Mouse (Mus musculus): ENCODE data around the gene Dnajb12. TPM values are rescaled to one million over a fixed set of nuclear protein-coding genes. Genes with fewer than 3 reads are reported as not detected.

Dnajb12 gene
- total and polyA plus RNA-seq, 3 experiments, result 13.9 to 35.9 (median 21.5) TPM

- no peaks in the 10 kb centered on the region for H3K36me3 ChIP-seq (replicated peaks in 1 of 2; ENCODE audit: control insufficient read depth in 1 of 2, insufficient read depth in 1 of 2, low read length in 1 of 2)
- H3K9me3 ChIP-seq (replicated peaks; ENCODE audit: low read length), result no peaks in the 10 kb centered on the region
- in situ Hi-C loops (cut with MboI; ENCODE audit: low pct_ligation_motif_present, low pct_unique_long_range_greater_than_20kb, low sequenced_read_pairs) (no loop called here), dilution Hi-C loops (cut with MboI; ENCODE audit: extremely low pct_ligation_motif_present, extremely low pct_unique_long_range_greater_than_20kb, low sequenced_read_pairs) (no loop called here)
- no peak overlapping the region for H3K4me2 ChIP-seq (ENCODE audit: insufficient read depth, low read depth, poor library complexity, severe bottlenecking)
- no peaks in the 10 kb centered on the region for H3K27me3 ChIP-seq (replicated peaks)
- peaks cover 18 to 49% of the 10 kb centered on the region in 2 experiments for H3K4me1 ChIP-seq (ENCODE audit: control insufficient read depth in 1 of 2, insufficient read depth in 2 of 2)
- H3K9ac ChIP-seq (ENCODE audit: insufficient read depth, low read depth), result no peak overlapping the region
- no peak overlapping the region for H3K4me3 ChIP-seq (replicated peaks in 1 of 3; ENCODE audit: low read depth in 2 of 3, low read length in 2 of 3, poor library complexity in 1 of 3)
- no peak for TF ChIP-seq GABPA (IDR thresholded peaks at IDR 0.05; ENCODE audit: insufficient replicate concordance, low read depth, low read length)
- TF ChIP-seq TCF12 (IDR thresholded peaks at IDR 0.05; ENCODE audit: low read depth, low read length), result peak; percentile 88
- no peak for TF ChIP-seq POLR2A (IDR thresholded peaks at IDR 0.05; ENCODE audit: low read depth, low read length)
- peak; percentile 90 for TF ChIP-seq EP300 (IDR thresholded peaks at IDR 0.05; ENCODE audit: low read length)
- TF ChIP-seq RCOR1 (conservative IDR thresholded peaks at IDR 0.05; ENCODE audit: low read depth, low read length), result peak; percentile 66; the same call in 1 of the 2 replicates
- no peak for TF ChIP-seq TBP (conservative IDR thresholded peaks at IDR 0.05; ENCODE audit: low read depth, low read length)
- peak; percentile 83 for TF ChIP-seq JUN (IDR thresholded peaks at IDR 0.05; ENCODE audit: insufficient read depth, low read depth, low read length)
- TF ChIP-seq ZC3H11A (IDR thresholded peaks at IDR 0.05; ENCODE audit: low read depth, low read length), result no peak
- TF ChIP-seq NELFE (IDR thresholded peaks at IDR 0.05; ENCODE audit: low read depth, low read length), result peak; percentile 18; the same call in 1 of the 2 replicates
- TF ChIP-seq IRF4 (IDR thresholded peaks at IDR 0.05; ENCODE audit: low read depth, low read length), result peak; percentile 97
- TF ChIP-seq CHD2 (IDR thresholded peaks at IDR 0.05; ENCODE audit: low read length), result peak; percentile 70
- peak; percentile 90 for TF ChIP-seq ELF1 (IDR thresholded peaks at IDR 0.05; ENCODE audit: low read depth, low read length)
- TF ChIP-seq MEF2A (IDR thresholded peaks at IDR 0.05; ENCODE audit: borderline replicate concordance, low read depth, low read length), result peak; percentile 67
- TF ChIP-seq ETS1 (conservative IDR thresholded peaks at IDR 0.05; ENCODE audit: low read depth, low read length), result peak; percentile 86
- TF ChIP-seq MAZ (IDR thresholded peaks at IDR 0.05; ENCODE audit: low read depth, low read length), result peak; percentile 69
- peak; percentile 40; the same call in 1 of the 2 replicates for TF ChIP-seq BHLHE40 (IDR thresholded peaks at IDR 0.05; ENCODE audit: low read depth, low read length)
- no peak for TF ChIP-seq ZKSCAN1 (IDR thresholded peaks at IDR 0.05; ENCODE audit: borderline replicate concordance, low read depth, low read length)
- no peak for TF ChIP-seq KAT2A (IDR thresholded peaks at IDR 0.05; ENCODE audit: insufficient replicate concordance, low read length)
- 0 out of 2 replicates have a peak, but pooled peaks have one; percentile 10 for TF ChIP-seq NRF1 (IDR thresholded peaks at IDR 0.05; ENCODE audit: low read depth, low read length)
- TF ChIP-seq MYC (IDR thresholded peaks at IDR 0.05; ENCODE audit: low read depth, low read length), result 0 out of 2 replicates have a peak, but pooled peaks have one; percentile 38
- 0 out of 2 replicates have a peak, but pooled peaks have one; percentile 56 for TF ChIP-seq MAFK (IDR thresholded peaks at IDR 0.05; ENCODE audit: insufficient replicate concordance, low read length)
- no peak for TF ChIP-seq E2F4 (IDR thresholded peaks at IDR 0.05; ENCODE audit: insufficient replicate concordance, low read depth, low read length)
- TF ChIP-seq UBTF (IDR thresholded peaks at IDR 0.05; ENCODE audit: low read depth, low read length), result no peak
- peak; percentile 23 for TF ChIP-seq SMC3 (IDR thresholded peaks at IDR 0.05; ENCODE audit: low read depth, low read length)
- no peak for TF ChIP-seq USF1 (IDR thresholded peaks at IDR 0.05; ENCODE audit: low read depth, low read length)
- TF ChIP-seq ZMIZ1 (IDR thresholded peaks at IDR 0.05; ENCODE audit: low read depth, low read length), result 0 out of 2 replicates have a peak, but pooled peaks have one; percentile 36
- TF ChIP-seq HCFC1 (IDR thresholded peaks at IDR 0.05; ENCODE audit: low read depth, low read length), result peak; percentile 31; the same call in 1 of the 2 replicates
- TF ChIP-seq MAX (IDR thresholded peaks at IDR 0.05; ENCODE audit: low read length), result peak; percentile 42; the same call in 1 of the 2 replicates
- peak; percentile 56; the same call in 1 of the 2 replicates for TF ChIP-seq SIN3A (IDR thresholded peaks at IDR 0.05; ENCODE audit: low read length)
- peak; percentile 72 for TF ChIP-seq MXI1 (IDR thresholded peaks at IDR 0.05; ENCODE audit: low read depth, low read length)
- no peak for TF ChIP-seq CHD1 (IDR thresholded peaks at IDR 0.05; ENCODE audit: low read depth, low read length)
- TF ChIP-seq JUND (conservative IDR thresholded peaks at IDR 0.05; ENCODE audit: low read depth, low read length), result peak; percentile 88
- TF ChIP-seq CTCF (conservative IDR thresholded peaks at IDR 0.05 in 1 of 2, IDR thresholded peaks at IDR 0.05 in 1 of 2; ENCODE audit: low read depth in 2 of 2, low read length in 2 of 2), result no peak
- H3K27ac ChIP-seq (ENCODE audit: insufficient read depth, low read depth), result peak overlapping the region; percentile 73
- no peaks in the 10 kb centered on the region for H3K79me2 ChIP-seq (replicated peaks; ENCODE audit: control insufficient read depth, extremely low read depth, insufficient read depth, poor library complexity, severe bottlenecking)
- DNase-seq (ENCODE audit: extremely low read depth), result peak; percentile 86
Measured at GRCm38 (mm10) chr10:59936058-59936856, 56.9 kb downstream of the Dnajb12 start.
